9 mouse cellular contexts compared by ENCODE assay signal in the genomic region with DNA sequence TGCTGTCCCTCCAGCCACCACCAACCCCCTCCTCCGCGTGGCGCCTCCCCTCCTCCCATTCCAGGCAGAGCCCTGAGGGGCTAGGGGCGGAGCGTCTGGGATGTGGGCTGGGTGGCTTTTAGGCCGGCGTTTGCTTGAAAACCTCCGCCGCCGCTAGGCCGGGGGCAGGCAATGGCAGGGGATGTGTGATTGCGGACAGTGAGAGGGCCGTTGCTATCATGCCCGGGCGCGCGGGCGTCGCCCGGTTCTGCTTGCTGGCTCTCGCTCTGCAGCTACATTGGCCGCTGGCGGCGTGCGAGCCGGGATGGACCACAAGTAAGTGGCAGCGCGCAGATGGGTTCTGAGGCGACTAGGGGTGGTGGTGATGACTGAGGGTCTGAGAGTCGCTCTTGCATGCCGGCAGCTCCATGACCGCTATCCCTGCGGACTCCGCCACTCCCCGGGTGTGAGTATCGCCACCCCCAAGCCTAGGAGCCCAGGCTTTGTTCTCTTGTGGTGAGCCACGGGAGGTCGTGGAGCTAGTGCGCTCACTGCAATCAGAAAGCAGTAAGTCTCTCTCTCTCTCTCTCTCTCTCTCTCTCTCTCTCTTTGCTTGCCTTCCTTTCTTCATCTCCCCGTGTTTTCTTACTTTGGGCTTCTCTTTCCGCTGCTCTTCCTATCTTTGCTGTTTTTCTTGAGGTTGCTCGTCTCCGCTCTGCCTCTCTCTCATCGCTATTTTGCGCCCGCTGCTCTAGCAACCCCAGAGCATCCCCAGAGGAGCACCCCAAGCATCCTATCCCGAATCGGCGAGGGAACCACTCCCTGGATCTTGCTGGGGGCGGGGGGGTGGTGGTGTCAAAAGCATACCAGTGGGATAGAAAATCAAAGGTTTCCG. TPM values are rescaled to one million over a fixed set of nuclear protein-coding genes. Genes with fewer than 3 reads are reported as not detected.
A peak's percentile ranks its signal among the peaks of the same experiment; 100 is the strongest.
DNase-seq lines count a peak whose midpoint lies in the region; ATAC-seq lines count a peak whose summit lies in the region.
"Had no signal": no experiment of that assay in that cellular context is flagged by ENCODE, and none has a peak within 500 bp of the region (broad histone marks: within the 10 kb centered on the region; RNA-seq: fewer than 3 reads in every experiment).

A gene (plus strand): TSS at position 97 of the 874 bp plus-strand sequence.

- peak; percentile 68 to 75 for DNase-seq in spleen, adult 18-20 months
- DNase-seq in spleen, adult 12 weeks (ENCODE audit: low spot score), result no peak
- DNase-seq in heart, adult 8-10 months (ENCODE audit: low spot score), result peak; percentile 81
- peak; percentile 63 to 84 for DNase-seq in spleen, postnatal 4 days (ENCODE audit: low spot score in 2 of 2)

- no peaks in the 10 kb centered on the region for H3K9me3 ChIP-seq in embryonic facial prominence, embryonic 13.5 days
- no peaks in the 10 kb centered on the region for H3K9me3 ChIP-seq in kidney, embryonic 14.5 days (ENCODE audit: control insufficient read depth, low read length)
- no peaks in the 10 kb centered on the region for H3K9me3 ChIP-seq in limb, embryonic 15.5 days
- no peaks in the 10 kb centered on the region for H3K9me3 ChIP-seq in midbrain, embryonic 15.5 days
- H3K9me3 ChIP-seq: G1E had no signal

- peak within 1 kb of the TSS; percentile 77 for H3K4me2 ChIP-seq in embryonic facial prominence, embryonic 13.5 days
- H3K4me2 ChIP-seq in kidney, embryonic 14.5 days (replicated peaks; ENCODE audit: low read depth, low read length), result peak within 1 kb of the TSS; percentile 60
- peak within 1 kb of the TSS; percentile 70 for H3K4me2 ChIP-seq in limb, embryonic 15.5 days
- H3K4me2 ChIP-seq in midbrain, embryonic 15.5 days, result peak within 1 kb of the TSS; percentile 69

- no peaks in the 10 kb centered on the region; the same call in 1 of the 2 replicates for H3K27me3 ChIP-seq in embryonic facial prominence, embryonic 13.5 days
- H3K27me3 ChIP-seq in kidney, embryonic 14.5 days (ENCODE audit: control insufficient read depth, insufficient read depth, low read length), result no peaks in the 10 kb centered on the region
- no peaks in the 10 kb centered on the region for H3K27me3 ChIP-seq in limb, embryonic 15.5 days
- H3K27me3 ChIP-seq in midbrain, embryonic 15.5 days (replicated peaks), result no peaks in the 10 kb centered on the region

- peak within 1 kb of the TSS; percentile 88 for H3K9ac ChIP-seq in embryonic facial prominence, embryonic 13.5 days
- peak within 1 kb of the TSS; percentile 78 for H3K9ac ChIP-seq in kidney, embryonic 14.5 days (ENCODE audit: low read depth, low read length)
- peak within 1 kb of the TSS; percentile 62 for H3K9ac ChIP-seq in limb, embryonic 15.5 days
- peak within 1 kb of the TSS; percentile 70 for H3K9ac ChIP-seq in midbrain, embryonic 15.5 days

- H3K4me3 ChIP-seq in embryonic facial prominence, embryonic 13.5 days, result peak within 1 kb of the TSS; percentile 70
- H3K4me3 ChIP-seq in kidney, embryonic 14.5 days (ENCODE audit: low read length), result peak within 1 kb of the TSS; percentile 69
- peak within 1 kb of the TSS; percentile 61 for H3K4me3 ChIP-seq in limb, embryonic 15.5 days
- peak within 1 kb of the TSS; percentile 71 for H3K4me3 ChIP-seq in midbrain, embryonic 15.5 days

- peak within 1 kb of the TSS; percentile 92 for H3K27ac ChIP-seq in embryonic facial prominence, embryonic 13.5 days
- H3K27ac ChIP-seq in kidney, embryonic 14.5 days (ENCODE audit: low read depth, low read length), result peak within 1 kb of the TSS; percentile 86
- H3K27ac ChIP-seq in limb, embryonic 15.5 days, result peak within 1 kb of the TSS; percentile 85
- H3K27ac ChIP-seq in midbrain, embryonic 15.5 days, result peak within 1 kb of the TSS; percentile 90

- peaks cover 19% of the 10 kb centered on the region for H3K4me1 ChIP-seq in embryonic facial prominence, embryonic 13.5 days
- peaks cover 18% of the 10 kb centered on the region; the same call in 1 of the 2 replicates for H3K4me1 ChIP-seq in kidney, embryonic 14.5 days (ENCODE audit: control insufficient read depth, insufficient read depth, low read length)
- H3K4me1 ChIP-seq in limb, embryonic 15.5 days, result peaks cover 23% of the 10 kb centered on the region
- peaks cover 19% of the 10 kb centered on the region for H3K4me1 ChIP-seq in midbrain, embryonic 15.5 days

- H3K36me3 ChIP-seq in embryonic facial prominence, embryonic 13.5 days, result 0 out of 2 replicates have a peak, but pooled peaks cover 5% of the 10 kb centered on the region
- H3K36me3 ChIP-seq in kidney, embryonic 14.5 days (ENCODE audit: control insufficient read depth, insufficient read depth, low read length), result peaks cover 2% of the 10 kb centered on the region; the same call in 1 of the 2 replicates
- 0 out of 2 replicates have a peak, but pooled peaks cover 6% of the 10 kb centered on the region for H3K36me3 ChIP-seq in limb, embryonic 15.5 days
- no peaks in the 10 kb centered on the region for H3K36me3 ChIP-seq in midbrain, embryonic 15.5 days (replicated peaks)
- H3K36me3 ChIP-seq: G1E had no signal

- peak; percentile 73 for ATAC-seq in embryonic facial prominence, embryonic 13.5 days (ENCODE audit: insufficient number of reproducible peaks, insufficient read depth, low FRiP score, low TSS enrichment, low read depth)
- peak; percentile 86 for ATAC-seq in kidney, embryonic 14.5 days (ENCODE audit: low FRiP score, low TSS enrichment)
- ATAC-seq in limb, embryonic 15.5 days (ENCODE audit: insufficient number of reproducible peaks, low FRiP score, low TSS enrichment, low read depth), result peak; percentile 76
- peak; percentile 88 for ATAC-seq in midbrain, embryonic 15.5 days (replicated peaks)

- WGBS in embryonic facial prominence, embryonic 13.5 days, result under 1% methylated on average over 50 of the region's 51 CpGs
- WGBS in kidney, embryonic 14.5 days, result under 1% methylated on average over 51 of the region's 51 CpGs
- under 1% methylated on average over 50 of the region's 51 CpGs for WGBS in limb, embryonic 15.5 days
- under 1% methylated on average over 51 of the region's 51 CpGs for WGBS in midbrain, embryonic 15.5 days

RNA-seq across cellular contexts. Expression of the gene that starts here (rescaled TPM):
- 9.7 and 10.0 TPM in 2 replicates for polyA plus RNA-seq in embryonic facial prominence, embryonic 13.5 days (2015; fragmentation: Nextera tagmentation; extraction: Ambion mirVana)
- total RNA-seq in heart, adult 8-10 months (2022), result 10 to 100 TPM; 17.7 to 42.4 (median 24.0) TPM
- 7.6 and 14.7 TPM in 2 replicates for polyA plus RNA-seq in kidney, embryonic 14.5 days (2014; fragmentation: Nextera tagmentation; extraction: Ambion mirVana)
- polyA plus RNA-seq in limb, embryonic 15.5 days (2015; fragmentation: Nextera tagmentation; extraction: Ambion mirVana), result 12.1 and 12.2 TPM in 2 replicates
- polyA plus RNA-seq in midbrain, embryonic 15.5 days (2015; fragmentation: Nextera tagmentation; extraction: Ambion mirVana), result 11.3 and 12.2 TPM in 2 replicates
- polyA plus RNA-seq: G1E had no signal
